Mouse (Mus musculus): ENCODE measurements around the gene Mlana. TPM values are rescaled to one million over a fixed set of nuclear protein-coding genes. Genes with fewer than 3 reads are reported as not detected.

The Mlana gene
- 1.6 and 1.7 TPM in 2 replicates for polyA plus RNA-seq (2015; fragmentation: Nextera tagmentation; extraction: Ambion mirVana)

GRCm38 (mm10) chr19:29697245-29697874, at the start of gene Mlana:
Mlana (plus strand) TSS chr19:29697824.
- Histone ChIP-seq H3K27me3 (no peaks in the 10 kb centered on the region), H3K27ac (no peak within 1 kb of the TSS), H3K4me2 (no peak within 1 kb of the TSS), H3K36me3 (no peaks in the 10 kb centered on the region), H3K4me1 (0 out of 2 replicates have a peak, but pooled peaks cover 2% of the 10 kb centered on the region), H3K4me3 (no peak within 1 kb of the TSS), H3K9ac (no peak within 1 kb of the TSS), H3K9me3 (no peaks in the 10 kb centered on the region)
- no peak for ATAC-seq (ENCODE audit: insufficient number of reproducible peaks, low FRiP score, low TSS enrichment, low read depth)
- 51% methylated on average over 3 of the region's 3 CpGs for whole genome bisulfite sequencing

DNA sequence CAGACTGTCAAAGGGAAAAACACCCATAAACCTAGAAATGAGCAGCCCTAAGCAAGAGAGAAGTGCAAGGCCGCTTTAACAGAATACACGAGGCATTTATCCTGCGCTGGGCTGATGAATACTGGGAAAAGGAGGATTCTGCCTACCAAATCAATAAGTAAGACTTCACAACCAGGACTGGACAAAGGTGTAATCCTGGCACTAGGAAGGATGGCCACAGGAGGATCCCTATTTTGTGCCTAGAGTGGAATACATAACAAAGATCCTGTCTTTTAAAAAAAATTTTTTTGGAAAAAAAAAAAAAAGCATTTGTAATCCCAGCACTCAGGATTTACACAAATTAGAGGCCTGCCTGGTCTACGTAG, 49.1 kb upstream of the Mlana start:
- H3K9me3 ChIP-seq, result no peaks in the 10 kb centered on the region
- no peak for ATAC-seq (ENCODE audit: insufficient number of reproducible peaks, low FRiP score, low TSS enrichment, low read depth)
- no peaks in the 10 kb centered on the region for H3K27me3 ChIP-seq
- H3K4me1 ChIP-seq, result peaks cover 5% of the 10 kb centered on the region
- no peak overlapping the region for H3K27ac ChIP-seq
- H3K4me3 ChIP-seq, result peak overlapping the region; percentile 88
- H3K36me3 ChIP-seq, result peaks cover 6% of the 10 kb centered on the region; the same call in 1 of the 2 replicates
- no peak overlapping the region for H3K9ac ChIP-seq
- 24% methylated on average over 4 of the region's 4 CpGs for WGBS
- peak overlapping the region; percentile 61 for H3K4me2 ChIP-seq

DNA sequence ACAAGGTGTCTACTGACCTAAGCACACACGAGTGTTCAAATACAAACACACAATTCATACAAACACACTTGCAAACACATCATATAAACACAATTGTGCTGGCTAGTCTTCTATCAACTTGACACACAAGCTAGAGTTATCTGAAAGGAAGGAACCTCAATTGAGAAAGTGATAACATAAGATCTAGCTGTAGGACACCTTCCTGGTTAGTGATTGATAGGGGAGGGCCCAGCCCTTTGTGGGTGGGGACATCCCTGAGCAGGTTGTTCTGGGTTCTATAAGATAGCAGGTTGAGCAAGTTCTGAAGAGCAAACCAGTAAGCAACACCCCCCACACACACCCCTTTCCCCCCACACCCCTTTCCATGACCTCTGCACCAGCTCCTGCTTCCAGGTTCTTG, 47.9 kb upstream of the Mlana start:
- H3K9ac ChIP-seq, result no peak overlapping the region
- WGBS, result 81% methylated on average over 1 of the region's 1 CpGs
- H3K27me3 ChIP-seq, result no peaks in the 10 kb centered on the region
- peaks cover 5% of the 10 kb centered on the region; the same call in 1 of the 2 replicates for H3K36me3 ChIP-seq
- ATAC-seq (ENCODE audit: insufficient number of reproducible peaks, low FRiP score, low TSS enrichment, low read depth), result no peak
- peaks cover 8% of the 10 kb centered on the region for H3K4me1 ChIP-seq
- H3K4me2 ChIP-seq, result no peak overlapping the region
- H3K27ac ChIP-seq, result no peak overlapping the region
- no peaks in the 10 kb centered on the region for H3K9me3 ChIP-seq
- no peak overlapping the region for H3K4me3 ChIP-seq

DNA sequence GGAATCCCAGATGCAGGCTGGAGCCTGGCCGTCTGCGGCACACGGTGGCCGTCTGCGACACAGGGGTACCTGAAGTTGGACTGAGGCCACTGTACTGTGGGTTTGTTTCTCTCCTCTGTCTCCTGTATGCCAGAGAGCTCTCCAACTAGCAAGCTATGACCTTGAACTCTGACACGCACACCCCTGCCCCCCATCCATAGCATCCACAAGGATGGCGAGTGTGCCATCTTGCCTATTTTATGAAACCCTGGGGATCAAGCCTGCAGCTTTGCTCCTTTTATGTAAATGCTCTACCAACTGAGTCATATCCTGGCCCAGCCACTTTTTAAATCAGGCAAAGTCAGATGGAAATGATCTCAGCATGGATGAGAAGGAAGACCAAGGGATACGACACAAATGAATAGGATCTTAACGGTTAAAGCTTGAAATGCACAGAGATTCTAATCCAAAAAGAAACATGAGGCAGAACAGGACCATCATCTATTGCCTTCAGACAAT, 43.8 kb upstream of the Mlana start:
- no peak overlapping the region for H3K4me2 ChIP-seq
- H3K4me1 ChIP-seq, result peaks cover 16% of the 10 kb centered on the region; the same call in 1 of the 2 replicates
- H3K4me3 ChIP-seq, result no peak overlapping the region
- 57% methylated on average over 9 of the region's 9 CpGs for WGBS
- H3K9ac ChIP-seq, result no peak overlapping the region
- no peaks in the 10 kb centered on the region for H3K36me3 ChIP-seq
- H3K27ac ChIP-seq, result no peak overlapping the region
- H3K9me3 ChIP-seq, result no peaks in the 10 kb centered on the region
- no peak for ATAC-seq (ENCODE audit: insufficient number of reproducible peaks, low FRiP score, low TSS enrichment, low read depth)
- H3K27me3 ChIP-seq, result no peaks in the 10 kb centered on the region

DNA sequence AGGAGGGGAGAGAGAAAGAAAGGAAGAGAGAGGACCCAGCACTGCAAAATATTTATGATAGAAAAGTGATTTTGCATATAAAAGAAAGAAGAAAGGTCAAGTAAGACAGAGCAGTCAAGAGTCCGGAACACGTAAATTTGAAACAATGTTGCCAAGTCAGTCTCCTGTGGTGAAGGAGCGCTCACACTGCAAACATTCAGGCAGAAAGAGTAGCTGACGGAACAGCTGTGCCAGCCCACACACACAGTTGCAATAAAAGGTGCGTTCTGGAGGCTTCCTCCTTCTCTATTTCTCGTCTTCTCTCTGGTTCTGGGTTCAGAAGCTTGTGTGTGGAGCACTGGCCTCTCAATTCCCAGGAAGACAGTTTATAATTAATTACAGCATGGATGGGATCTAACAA, 42.5 kb upstream of the Mlana start:
- Histone ChIP-seq H3K27ac (no peak overlapping the region), H3K27me3 (no peaks in the 10 kb centered on the region), H3K9ac (no peak overlapping the region), H3K4me3 (no peak overlapping the region), H3K4me1 (peaks cover 16% of the 10 kb centered on the region; the same call in 1 of the 2 replicates), H3K36me3 (no peaks in the 10 kb centered on the region), H3K9me3 (no peaks in the 10 kb centered on the region), H3K4me2 (no peak overlapping the region)
- no peak for ATAC-seq (ENCODE audit: insufficient number of reproducible peaks, low FRiP score, low TSS enrichment, low read depth)
- WGBS, result 22% methylated on average over 6 of the region's 6 CpGs

DNA sequence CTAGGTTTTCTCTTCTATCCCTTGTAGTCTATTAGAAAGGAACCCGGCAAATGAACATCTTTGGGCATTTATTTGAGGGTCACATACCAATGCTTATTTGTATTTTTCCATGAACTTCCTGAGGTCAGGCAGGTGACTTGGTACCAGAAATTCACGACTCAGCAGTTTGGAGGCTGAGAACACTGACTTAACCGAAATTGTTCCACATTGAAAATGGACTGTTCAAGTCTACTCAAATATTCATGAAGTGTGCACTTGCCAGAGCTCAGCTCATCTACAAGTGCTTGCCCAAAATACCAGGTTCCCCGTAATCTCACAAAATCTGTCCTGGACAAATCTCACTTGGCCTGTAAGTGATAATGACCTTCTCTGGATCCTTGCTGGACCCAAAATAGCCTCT, 41.6 kb upstream of the Mlana start:
- WGBS, result 73% methylated on average over 4 of the region's 4 CpGs
- H3K36me3 ChIP-seq, result no peaks in the 10 kb centered on the region
- no peak overlapping the region for H3K4me2 ChIP-seq
- no peaks in the 10 kb centered on the region for H3K9me3 ChIP-seq
- no peak overlapping the region for H3K27ac ChIP-seq
- no peak overlapping the region for H3K9ac ChIP-seq
- no peaks in the 10 kb centered on the region for H3K27me3 ChIP-seq
- H3K4me1 ChIP-seq, result peaks cover 16% of the 10 kb centered on the region; the same call in 1 of the 2 replicates
- no peak overlapping the region for H3K4me3 ChIP-seq
- no peak for ATAC-seq (ENCODE audit: insufficient number of reproducible peaks, low FRiP score, low TSS enrichment, low read depth)

GRCm38 (mm10) chr19:29656620-29657019, 41.0 kb upstream of the Mlana start:
- H3K4me1 ChIP-seq, result peaks cover 16% of the 10 kb centered on the region; the same call in 1 of the 2 replicates
- no peak overlapping the region; the same call in 1 of the 2 replicates for H3K27ac ChIP-seq
- no peak overlapping the region for H3K4me3 ChIP-seq
- H3K36me3 ChIP-seq, result no peaks in the 10 kb centered on the region
- H3K9ac ChIP-seq, result no peak overlapping the region
- H3K9me3 ChIP-seq, result no peaks in the 10 kb centered on the region
- WGBS, result 57% methylated on average over 5 of the region's 5 CpGs
- H3K27me3 ChIP-seq, result no peaks in the 10 kb centered on the region
- H3K4me2 ChIP-seq, result no peak overlapping the region
- ATAC-seq (ENCODE audit: insufficient number of reproducible peaks, low FRiP score, low TSS enrichment, low read depth), result no peak

- no peak for ATAC-seq (ENCODE audit: insufficient number of reproducible peaks, low FRiP score, low TSS enrichment, low read depth)
- H3K9me3 ChIP-seq, result no peaks in the 10 kb centered on the region
- H3K9ac ChIP-seq, result no peak overlapping the region
- H3K4me1 ChIP-seq, result peaks cover 16% of the 10 kb centered on the region; the same call in 1 of the 2 replicates
- H3K4me2 ChIP-seq, result no peak overlapping the region
- H3K27me3 ChIP-seq, result no peaks in the 10 kb centered on the region
- H3K27ac ChIP-seq, result no peak overlapping the region; the same call in 1 of the 2 replicates
- no peak overlapping the region for H3K4me3 ChIP-seq
- 45% methylated on average over 3 of the region's 3 CpGs for WGBS
- no peaks in the 10 kb centered on the region for H3K36me3 ChIP-seq
These were observed 40.6 kb upstream of the Mlana start for GRCm38 (mm10) chr19:29657033-29657432.

DNA sequence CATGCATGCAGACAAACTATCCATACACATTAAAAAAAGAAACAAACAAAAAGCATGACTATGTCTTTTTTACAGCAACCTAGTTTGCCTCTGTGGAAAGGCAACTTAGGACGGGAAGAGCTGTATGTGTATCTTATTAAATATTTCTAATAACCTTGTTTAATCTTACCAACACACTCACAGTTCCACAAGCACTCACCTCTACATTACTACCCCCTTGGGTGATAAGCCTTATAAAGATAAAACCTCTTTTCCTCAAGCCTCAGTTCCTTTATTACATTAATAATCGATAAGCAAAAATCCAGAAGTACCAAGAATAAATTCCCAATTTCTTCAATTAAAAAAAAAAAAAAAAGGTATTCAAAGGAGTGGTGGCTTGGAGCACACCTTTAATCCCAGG, 40.1 kb upstream of the Mlana start:
- Histone ChIP-seq H3K9ac (no peak overlapping the region), H3K27ac (no peak overlapping the region), H3K27me3 (no peaks in the 10 kb centered on the region), H3K36me3 (no peaks in the 10 kb centered on the region), H3K4me2 (no peak overlapping the region), H3K4me3 (no peak overlapping the region), H3K4me1 (peaks cover 16% of the 10 kb centered on the region; the same call in 1 of the 2 replicates), H3K9me3 (no peaks in the 10 kb centered on the region)
- 90% methylated on average over 2 of the region's 2 CpGs for WGBS
- no peak for ATAC-seq (ENCODE audit: insufficient number of reproducible peaks, low FRiP score, low TSS enrichment, low read depth)

- Histone ChIP-seq H3K9me3 (no peaks in the 10 kb centered on the region), H3K4me1 (peaks cover 11% of the 10 kb centered on the region; the same call in 1 of the 2 replicates), H3K27ac (no peak overlapping the region), H3K9ac (no peak overlapping the region), H3K27me3 (no peaks in the 10 kb centered on the region), H3K4me2 (no peak overlapping the region), H3K36me3 (no peaks in the 10 kb centered on the region), H3K4me3 (no peak overlapping the region)
- 80% methylated on average over 4 of the region's 4 CpGs for WGBS
- ATAC-seq (ENCODE audit: insufficient number of reproducible peaks, low FRiP score, low TSS enrichment, low read depth), result no peak
These were observed 38.8 kb upstream of the Mlana start for GRCm38 (mm10) chr19:29658836-29659235.

GRCm38 (mm10) chr19:29659705-29660104, 37.9 kb upstream of the Mlana start:
- 54% methylated on average over 6 of the region's 6 CpGs for WGBS
- Histone ChIP-seq H3K27ac (no peak overlapping the region), H3K27me3 (no peaks in the 10 kb centered on the region), H3K9me3 (no peaks in the 10 kb centered on the region), H3K9ac (no peak overlapping the region), H3K4me2 (no peak overlapping the region), H3K4me1 (peaks cover 11% of the 10 kb centered on the region; the same call in 1 of the 2 replicates), H3K36me3 (no peaks in the 10 kb centered on the region), H3K4me3 (no peak overlapping the region)
- ATAC-seq (ENCODE audit: insufficient number of reproducible peaks, low FRiP score, low TSS enrichment, low read depth), result no peak

GRCm38 (mm10) chr19:29660835-29661764, 36.5 kb upstream of the Mlana start:
- WGBS, result 68% methylated on average over 10 of the region's 10 CpGs
- no peak overlapping the region for H3K9ac ChIP-seq
- H3K27me3 ChIP-seq, result no peaks in the 10 kb centered on the region
- peaks cover 7% of the 10 kb centered on the region; the same call in 1 of the 2 replicates for H3K4me1 ChIP-seq
- H3K4me2 ChIP-seq, result no peak overlapping the region
- H3K36me3 ChIP-seq, result no peaks in the 10 kb centered on the region
- no peak overlapping the region for H3K4me3 ChIP-seq
- no peak overlapping the region for H3K27ac ChIP-seq
- no peak for ATAC-seq (ENCODE audit: insufficient number of reproducible peaks, low FRiP score, low TSS enrichment, low read depth)
- no peaks in the 10 kb centered on the region for H3K9me3 ChIP-seq
